Mouse (Mus musculus) neural tube, embryonic 14.5 days (tissue): ENCODE measurements around the gene Edc3. TPM values are rescaled to one million over a fixed set of nuclear protein-coding genes. Genes with fewer than 3 reads are reported as not detected.
"Not testable (repeated sequence)": the region's sequence is repeated elsewhere in the genome, so short reads cannot be mapped to it uniquely, and the experiment has no call there.

Experiments
- ATAC-seq: fragments of 200-750 bp; cut with Nextera tagmentation; 2 replicates; pipeline ENCODE4 v1.8.0; 2017; ENCODE audit warnings: low read depth, mild to moderate bottlenecking, moderate TSS enrichment, moderate library complexity
- H3K27ac ChIP-seq: fragments of 300-500 bp; sonication (generic); 2 replicates; pipeline ENCODE4 v1.5.1; 2014; ENCODE audit warnings: low read depth, mild to moderate bottlenecking, control low read depth, low read length, moderate library complexity, mixed read lengths
- H3K27me3 ChIP-seq: fragments of 300-500 bp; sonication (generic); 2 replicates; pipeline ENCODE4 v1.6.1; 2014; ENCODE audit warnings: low read length; ENCODE audit not compliant: control insufficient read depth, insufficient read depth
- H3K36me3 ChIP-seq: fragments of 300-500 bp; sonication (generic); 2 replicates; pipeline ENCODE4 v1.6.1; 2014; ENCODE audit warnings: low read length, mixed read lengths; ENCODE audit not compliant: control insufficient read depth, insufficient read depth
- H3K4me1 ChIP-seq: fragments of 300-500 bp; sonication (generic); 2 replicates; pipeline ENCODE4 v1.6.1; 2014; ENCODE audit warnings: low read length; ENCODE audit not compliant: control insufficient read depth, insufficient read depth
- H3K4me2 ChIP-seq: fragments of 300-500 bp; sonication (generic); 2 replicates; pipeline ENCODE4 v1.6.1; 2014; ENCODE audit warnings: mild to moderate bottlenecking, low read depth, low read length, control low read depth
- H3K4me3 ChIP-seq: fragments of 300-500 bp; sonication (generic); 2 replicates; pipeline ENCODE4 v1.5.1; 2014; ENCODE audit warnings: low read depth, low read length, control low read depth, mixed read lengths
- H3K9ac ChIP-seq: fragments of 300-500 bp; sonication (generic); replicated peaks from 2 replicates; pipeline ENCODE4 v1.6.1; 2014; ENCODE audit warnings: low read depth, mild to moderate bottlenecking, control low read depth, low read length, mixed read lengths
- H3K9me3 ChIP-seq: fragments of 300-500 bp; sonication (generic); 2 replicates; pipeline ENCODE4 v1.6.1; 2016; ENCODE audit warnings: low read length; ENCODE audit not compliant: control insufficient read depth
- WGBS: fragments of 180-500 bp; shearing (Covaris S2); extraction: QIAGEN DNeasy Blood & Tissue Kit; methylation state at CpG from one replicate; pipeline ENCODE4 v1.1.7; 2014; 5-methylcytosine and 5-hydroxymethylcytosine counted together
- polyA plus RNA-seq: library from polyadenylated mRNA; unstranded; fragments of >200 nt; fragmentation: Nextera tagmentation; extraction: Ambion mirVana; gene quantifications from 2 replicates; pipeline ENCODE4 v1.2.1, GENCODE M21; 2014

Gene Edc3
- polyA plus RNA-seq, 1 experiment from 2014 or later, result 21.9 TPM

- Histone ChIP-seq H3K4me2 (no peak overlapping the region), H3K9ac (no peak overlapping the region), H3K27ac (no peak overlapping the region), H3K9me3 (no peaks in the 10 kb centered on the region), H3K36me3 (no peaks in the 10 kb centered on the region), H3K4me1 (no peaks in the 10 kb centered on the region), H3K27me3 (0 out of 2 replicates have a peak, but pooled peaks cover 10% of the 10 kb centered on the region), H3K4me3 (no peak overlapping the region)
- 88% methylated on average over 2 of the region's 2 CpGs for WGBS
- ATAC-seq, result no peak
Measured at GRCm38 (mm10) chr9:57694108-57694507, 14.2 kb upstream of the Edc3 start.

GRCm38 (mm10) chr9:57696380-57697285, 11.7 kb upstream of the Edc3 start:
- Histone ChIP-seq H3K36me3 (no peaks in the 10 kb centered on the region), H3K4me3 (peak overlapping the region; percentile 30), H3K9me3 (no peaks in the 10 kb centered on the region), H3K4me1 (no peaks in the 10 kb centered on the region), H3K9ac (peak overlapping the region; percentile 57; the same call in 1 of the 2 replicates), H3K4me2 (peak overlapping the region; percentile 56), H3K27ac (no peak overlapping the region), H3K27me3 (0 out of 2 replicates have a peak, but pooled peaks cover 10% of the 10 kb centered on the region)
- ATAC-seq, result peak; percentile 70; the same call in 1 of the 2 replicates
- WGBS, result 1% methylated on average over 42 of the region's 42 CpGs

GRCm38 (mm10) chr9:57697380-57697779, 11.0 kb upstream of the Edc3 start:
- Histone ChIP-seq H3K4me3 (no peak overlapping the region), H3K36me3 (no peaks in the 10 kb centered on the region), H3K9me3 (no peaks in the 10 kb centered on the region), H3K4me1 (no peaks in the 10 kb centered on the region), H3K4me2 (no peak overlapping the region), H3K27me3 (0 out of 2 replicates have a peak, but pooled peaks cover 10% of the 10 kb centered on the region), H3K27ac (no peak overlapping the region), H3K9ac (no peak overlapping the region)
- no peak; the same call in 1 of the 2 replicates for ATAC-seq
- 13% methylated on average over 4 of the region's 4 CpGs for WGBS

- H3K27me3 ChIP-seq, result 0 out of 2 replicates have a peak, but pooled peaks cover 10% of the 10 kb centered on the region
- no peaks in the 10 kb centered on the region for H3K4me1 ChIP-seq
- no peak overlapping the region for H3K4me2 ChIP-seq
- no peak overlapping the region for H3K9ac ChIP-seq
- WGBS, result 84% methylated on average over 1 of the region's 1 CpGs
- no peak overlapping the region for H3K27ac ChIP-seq
- H3K4me3 ChIP-seq, result no peak overlapping the region
- ATAC-seq, result no peak
- H3K9me3 ChIP-seq, result no peaks in the 10 kb centered on the region
- no peaks in the 10 kb centered on the region for H3K36me3 ChIP-seq
Measured at GRCm38 (mm10) chr9:57698466-57699150, 9.7 kb upstream of the Edc3 start.

GRCm38 (mm10) chr9:57706496-57706895, 1.8 kb upstream of the Edc3 start:
- 90% methylated on average over 3 of the region's 3 CpGs for WGBS
- H3K4me1 ChIP-seq, result peaks cover 7% of the 10 kb centered on the region; the same call in 1 of the 2 replicates
- H3K27me3 ChIP-seq, result no peaks in the 10 kb centered on the region
- no peak overlapping the region for H3K4me2 ChIP-seq
- H3K9ac ChIP-seq, result no peak overlapping the region
- H3K36me3 ChIP-seq, result no peaks in the 10 kb centered on the region
- no peaks in the 10 kb centered on the region for H3K9me3 ChIP-seq
- no peak for ATAC-seq
- H3K4me3 ChIP-seq, result no peak overlapping the region
- no peak overlapping the region for H3K27ac ChIP-seq

GRCm38 (mm10) chr9:57708720-57709274, 457 bp downstream of the Edc3 start:
- Histone ChIP-seq H3K27ac (peak overlapping the region; percentile 78), H3K9ac (peak overlapping the region; percentile 83), H3K4me3 (peak overlapping the region; percentile 70), H3K27me3 (no peaks in the 10 kb centered on the region), H3K4me2 (peak overlapping the region; percentile 85), H3K9me3 (no peaks in the 10 kb centered on the region), H3K36me3 (0 out of 2 replicates have a peak, but pooled peaks cover 8% of the 10 kb centered on the region), H3K4me1 (peaks cover 7% of the 10 kb centered on the region; the same call in 1 of the 2 replicates)
- peak; percentile 81 for ATAC-seq
- 4% methylated on average over 38 of the region's 39 CpGs for WGBS

GRCm38 (mm10) chr9:57710214-57710613, 1.9 kb downstream of the Edc3 start:
- H3K4me1 ChIP-seq, H3K27ac ChIP-seq, H3K9ac ChIP-seq, H3K4me3 ChIP-seq, H3K9me3 ChIP-seq, H3K4me2 ChIP-seq, ATAC-seq, H3K27me3 ChIP-seq: not testable (repeated sequence)
- H3K36me3 ChIP-seq, result peaks cover 15% of the 10 kb centered on the region; the same call in 1 of the 2 replicates
- 95% methylated on average over 4 of the region's 5 CpGs for WGBS

GRCm38 (mm10) chr9:57712194-57712593, 3.9 kb downstream of the Edc3 start:
- no peak for ATAC-seq
- Histone ChIP-seq H3K4me2 (no peak overlapping the region), H3K36me3 (peaks cover 25% of the 10 kb centered on the region), H3K27me3 (no peaks in the 10 kb centered on the region), H3K9ac (no peak overlapping the region), H3K27ac (no peak overlapping the region), H3K4me3 (no peak overlapping the region), H3K4me1 (peaks cover 7% of the 10 kb centered on the region; the same call in 1 of the 2 replicates), H3K9me3 (no peaks in the 10 kb centered on the region)
- WGBS, result 81% methylated on average over 2 of the region's 2 CpGs
